Comparison of ENCODE assay signal across 10 mouse cellular contexts in genomic region chr4:57091363-57091762, GRCm38 (mm10). TPM values are rescaled to one million over a fixed set of nuclear protein-coding genes. Genes with fewer than 3 reads are reported as not detected.
DNase-seq lines count a peak whose midpoint lies in the region; ATAC-seq lines count a peak whose summit lies in the region.
"Had no signal": no experiment of that assay in that cellular context is flagged by ENCODE, and none has a peak within 500 bp of the region (broad histone marks: within the 10 kb centered on the region; RNA-seq: fewer than 3 reads in every experiment).

No protein-coding gene starts in this region.

- no peaks in the 10 kb centered on the region for H3K36me3 ChIP-seq in embryonic facial prominence, embryonic 14.5 days (ENCODE audit: control insufficient read depth, insufficient read depth, low read length)
- no peaks in the 10 kb centered on the region for H3K36me3 ChIP-seq in midbrain, embryonic 11.5 days (ENCODE audit: control insufficient read depth, insufficient read depth, low read length)

- peak overlapping the region; percentile 15; the same call in 1 of the 2 replicates for H3K27ac ChIP-seq in embryonic facial prominence, embryonic 14.5 days (replicated peaks; ENCODE audit: low read depth, low read length)
- peak overlapping the region; percentile 11; the same call in 1 of the 2 replicates for H3K27ac ChIP-seq in midbrain, embryonic 11.5 days (ENCODE audit: low read depth, low read length)

- H3K9ac ChIP-seq in embryonic facial prominence, embryonic 14.5 days (ENCODE audit: low read depth, low read length), result no peak overlapping the region
- H3K9ac ChIP-seq in midbrain, embryonic 11.5 days (ENCODE audit: low read length), result 0 out of 2 replicates have a peak overlapping the region, but pooled peaks have one; percentile 30

- peaks cover 20% of the 10 kb centered on the region for H3K4me1 ChIP-seq in embryonic facial prominence, embryonic 14.5 days (ENCODE audit: control insufficient read depth, insufficient read depth, low read length)
- peaks cover 12% of the 10 kb centered on the region for H3K4me1 ChIP-seq in midbrain, embryonic 11.5 days (ENCODE audit: control insufficient read depth, insufficient read depth, low read length)

- H3K4me3 ChIP-seq in embryonic facial prominence, embryonic 14.5 days (ENCODE audit: low read depth, low read length), result no peak overlapping the region
- H3K4me3 ChIP-seq in midbrain, embryonic 11.5 days (ENCODE audit: low read depth, low read length), result no peak overlapping the region
- H3K4me3 ChIP-seq: myocyte had no signal

- no peak overlapping the region for H3K4me2 ChIP-seq in embryonic facial prominence, embryonic 14.5 days (ENCODE audit: low read depth, low read length)
- H3K4me2 ChIP-seq in midbrain, embryonic 11.5 days, result peak overlapping the region; percentile 16; the same call in 1 of the 2 replicates

- no peaks in the 10 kb centered on the region for H3K27me3 ChIP-seq in embryonic facial prominence, embryonic 14.5 days (replicated peaks; ENCODE audit: control insufficient read depth, insufficient read depth, low read length)
- H3K27me3 ChIP-seq in midbrain, embryonic 11.5 days (ENCODE audit: control insufficient read depth, insufficient read depth, low read length), result no peaks in the 10 kb centered on the region

- H3K9me3 ChIP-seq in embryonic facial prominence, embryonic 14.5 days (ENCODE audit: control insufficient read depth, low read length), result no peaks in the 10 kb centered on the region
- H3K9me3 ChIP-seq in midbrain, embryonic 11.5 days (ENCODE audit: control insufficient read depth, low read length), result no peaks in the 10 kb centered on the region

- WGBS in embryonic facial prominence, embryonic 14.5 days, result 46% methylated on average over 12 of the region's 12 CpGs
- 32% methylated on average over 12 of the region's 12 CpGs for WGBS in midbrain, embryonic 11.5 days

- peak; percentile 21 for DNase-seq in thymus, postnatal 14 days
- no peak for DNase-seq in thymus, postnatal 0 days (ENCODE audit: low spot score)
- DNase-seq in embryonic facial prominence, embryonic 14.5 days (ENCODE audit: low spot score), result peak; percentile 83
- DNase-seq in midbrain, embryonic 11.5 days (ENCODE audit: low spot score, missing footprints), result peak; percentile 93
- peak; percentile 23 for DNase-seq in telencephalon, adult 2 months (ENCODE audit: low read depth, low spot score)
- DNase-seq in gastrocnemius, adult 8-10 months (ENCODE audit: low spot score in 2 of 2), result no peak
- DNase-seq in kidney, postnatal 36 days, result no peak
- DNase-seq in urinary bladder, adult 2 months (ENCODE audit: low spot score), result no peak
- DNase-seq: kidney, adult 2 months had no signal

- peak; percentile 92 for ATAC-seq in embryonic facial prominence, embryonic 14.5 days (ENCODE audit: low read depth)
- ATAC-seq in midbrain, embryonic 11.5 days (ENCODE audit: low FRiP score), result peak; percentile 92

RNA-seq across cellular contexts. Expression of gene Epb41l4b, which starts 51.9 kb away (rescaled TPM):
- polyA plus RNA-seq in thymus, postnatal 0 days (2015; fragmentation: Nextera tagmentation; extraction: Ambion mirVana), result 2.2 and 2.4 TPM in 2 replicates
- 4.8 and 5.2 TPM in 2 replicates for polyA plus RNA-seq in embryonic facial prominence, embryonic 14.5 days (2014; fragmentation: Nextera tagmentation; extraction: Ambion mirVana)
- polyA plus RNA-seq in midbrain, embryonic 11.5 days (2014; fragmentation: Nextera tagmentation; extraction: Ambion mirVana), result 0.51 and 0.70 TPM in 2 replicates
- total RNA-seq in gastrocnemius, adult 8-10 months (2022), result 1 to 10 TPM; 3.6 to 7.4 (median 5.8) TPM
- polyA plus RNA-seq in urinary bladder, adult 2 months (2012; rRNA removed), result 38.1 and 38.6 TPM in 2 replicates

Comparison
In these comparisons a context has a peak if more than half of its experiments do, and no peak if none do; other contexts are left out.
1. DNase-seq: peak in thymus, postnatal 14 days (single experiment), embryonic facial prominence, embryonic 14.5 days (single experiment), midbrain, embryonic 11.5 days (single experiment) and telencephalon, adult 2 months (single experiment); none in thymus, postnatal 0 days (single experiment), gastrocnemius, adult 8-10 months (0 of 2), kidney, postnatal 36 days (0 of 2) and urinary bladder, adult 2 months (single experiment).